Mouse (Mus musculus) E14TG2a.4 (cell line): ENCODE measurements around the gene Oip5.

Experiments used
- CTCF ChIP-seq: conservative IDR thresholded peaks from 2 replicates; pipeline ENCODE4 v1.5.1; 2014; ENCODE audit warnings: low read length
- NANOG ChIP-seq: IDR thresholded peaks from 2 replicates; pipeline ENCODE4 v1.6.1; 2014; ENCODE audit warnings: borderline replicate concordance, low read length, mixed read lengths

DNA sequence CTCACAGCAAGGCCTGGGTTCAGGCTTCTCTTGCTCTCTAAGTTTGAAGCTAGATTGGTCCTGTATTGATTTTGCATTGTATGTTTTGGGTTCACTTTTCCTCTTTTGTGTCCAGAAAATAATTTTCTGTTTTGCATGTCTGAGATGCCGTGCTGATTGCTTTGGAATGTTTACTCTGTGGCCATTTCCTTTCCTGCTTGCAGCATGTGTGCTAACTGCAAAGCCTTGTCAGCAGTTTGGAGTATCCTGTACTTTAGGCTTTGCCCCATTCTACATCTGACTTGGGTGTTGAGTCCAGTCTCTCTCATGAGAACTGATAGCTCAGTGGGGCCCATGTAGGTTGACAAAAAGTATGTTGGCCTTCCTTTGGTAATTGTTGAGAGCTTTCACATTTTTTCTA lies 15.8 kb downstream of the Oip5 start:
- TF ChIP-seq CTCF (no peak), NANOG (no peak)
